Mouse (Mus musculus): Measurements from ENCODE around the gene Hoxc8.

The Hoxc8 gene

DNA sequence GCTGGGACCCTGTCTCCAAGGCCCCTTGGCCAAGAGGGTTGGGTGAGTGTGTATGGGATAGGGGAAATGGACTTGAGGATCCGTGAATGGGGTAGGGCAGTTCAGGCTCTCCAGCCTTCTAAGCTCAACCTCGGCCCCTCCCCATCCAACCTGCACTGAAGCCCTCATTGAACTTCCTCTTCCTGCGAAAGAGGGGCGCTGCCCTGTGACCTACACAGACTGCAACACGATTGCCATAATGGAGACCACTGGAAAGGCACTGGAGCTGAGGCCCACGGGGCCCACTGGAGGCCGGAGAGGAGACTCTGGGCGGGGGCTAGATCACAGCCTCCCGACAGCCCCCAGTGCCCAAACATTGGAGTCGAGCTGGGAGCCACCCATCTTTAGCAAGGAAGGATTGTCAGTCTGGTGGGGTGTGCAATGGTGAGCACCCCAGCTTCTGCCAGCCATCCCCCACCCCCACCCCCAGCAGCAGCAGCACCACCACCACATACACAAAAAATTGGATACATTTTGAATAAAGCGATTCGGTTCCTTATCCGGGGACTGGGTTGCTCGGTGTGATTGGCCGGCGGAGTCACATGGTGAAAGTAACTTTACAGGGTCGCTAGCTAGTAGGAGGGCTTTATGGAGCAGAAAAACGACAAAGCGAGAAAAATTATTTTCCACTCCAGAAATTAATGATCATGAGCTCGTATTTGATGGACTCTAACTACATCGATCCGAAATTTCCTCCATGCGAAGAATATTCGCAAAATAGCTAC, 43.8 kb downstream of the Hoxc8 start:
- no peak for DNase-seq (ENCODE audit: low read depth)

DNA sequence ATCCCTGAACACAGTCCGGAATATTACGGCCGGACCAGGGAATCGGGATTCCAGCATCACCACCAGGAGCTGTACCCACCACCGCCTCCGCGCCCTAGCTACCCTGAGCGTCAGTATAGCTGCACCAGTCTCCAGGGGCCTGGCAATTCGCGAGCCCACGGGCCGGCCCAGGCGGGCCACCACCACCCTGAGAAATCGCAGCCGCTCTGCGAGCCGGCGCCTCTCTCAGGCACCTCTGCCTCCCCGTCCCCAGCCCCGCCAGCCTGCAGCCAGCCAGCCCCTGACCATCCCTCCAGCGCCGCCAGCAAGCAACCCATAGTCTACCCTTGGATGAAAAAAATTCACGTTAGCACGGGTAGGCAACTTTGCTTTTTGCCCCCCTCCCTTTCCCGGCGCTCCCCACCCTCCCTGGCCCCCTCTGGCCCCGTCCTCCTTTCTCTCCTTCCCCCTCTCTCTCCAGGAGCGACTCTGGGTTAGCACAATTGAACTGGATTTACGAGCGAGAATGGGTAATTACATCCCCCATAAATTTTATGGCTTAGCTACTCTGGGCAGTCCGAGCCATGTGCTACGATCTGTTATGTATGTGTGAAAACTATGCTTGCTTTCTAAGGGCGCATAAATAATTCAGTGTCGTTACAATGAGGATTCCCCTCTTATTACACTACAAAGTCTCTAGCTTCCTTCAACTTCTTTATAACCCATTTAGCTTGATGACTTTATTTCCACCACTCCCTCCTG, 44.6 kb downstream of the Hoxc8 start:
- no peak for DNase-seq (ENCODE audit: low read depth)

DNA sequence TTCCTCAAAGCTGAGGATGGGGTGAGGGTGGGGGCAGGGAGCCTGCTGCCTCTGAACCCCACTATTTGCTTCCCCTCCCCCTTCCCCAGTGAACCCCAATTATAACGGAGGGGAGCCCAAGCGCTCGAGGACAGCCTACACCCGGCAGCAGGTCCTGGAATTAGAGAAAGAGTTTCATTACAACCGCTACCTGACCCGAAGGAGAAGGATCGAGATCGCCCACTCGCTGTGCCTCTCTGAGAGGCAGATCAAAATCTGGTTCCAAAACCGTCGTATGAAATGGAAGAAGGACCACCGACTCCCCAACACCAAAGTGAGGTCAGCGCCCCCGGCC, 45.1 kb downstream of the Hoxc8 start:
- DNase-seq (ENCODE audit: low read depth), result no peak

DNA sequence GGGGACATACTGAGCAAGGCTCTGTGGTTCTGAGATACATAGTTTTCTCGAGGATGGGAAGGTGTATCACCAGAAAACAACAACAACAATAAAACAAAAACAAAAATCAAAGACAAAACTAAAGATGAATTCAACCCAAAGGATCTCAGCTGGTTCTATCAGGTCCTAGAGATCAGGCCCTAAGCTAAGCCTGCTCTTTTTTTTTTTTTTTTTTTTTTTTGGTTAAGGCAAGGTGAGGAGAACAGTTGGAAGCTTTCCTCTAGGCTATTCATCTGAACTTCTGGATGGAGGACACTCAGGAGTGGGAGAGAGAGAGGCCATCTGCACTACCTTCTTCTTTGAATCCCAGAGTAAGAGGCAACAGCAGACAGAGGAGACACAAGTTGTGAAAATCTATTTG, 47.2 kb downstream of the Hoxc8 start:
- DNase-seq (ENCODE audit: low read depth), result no peak

DNA sequence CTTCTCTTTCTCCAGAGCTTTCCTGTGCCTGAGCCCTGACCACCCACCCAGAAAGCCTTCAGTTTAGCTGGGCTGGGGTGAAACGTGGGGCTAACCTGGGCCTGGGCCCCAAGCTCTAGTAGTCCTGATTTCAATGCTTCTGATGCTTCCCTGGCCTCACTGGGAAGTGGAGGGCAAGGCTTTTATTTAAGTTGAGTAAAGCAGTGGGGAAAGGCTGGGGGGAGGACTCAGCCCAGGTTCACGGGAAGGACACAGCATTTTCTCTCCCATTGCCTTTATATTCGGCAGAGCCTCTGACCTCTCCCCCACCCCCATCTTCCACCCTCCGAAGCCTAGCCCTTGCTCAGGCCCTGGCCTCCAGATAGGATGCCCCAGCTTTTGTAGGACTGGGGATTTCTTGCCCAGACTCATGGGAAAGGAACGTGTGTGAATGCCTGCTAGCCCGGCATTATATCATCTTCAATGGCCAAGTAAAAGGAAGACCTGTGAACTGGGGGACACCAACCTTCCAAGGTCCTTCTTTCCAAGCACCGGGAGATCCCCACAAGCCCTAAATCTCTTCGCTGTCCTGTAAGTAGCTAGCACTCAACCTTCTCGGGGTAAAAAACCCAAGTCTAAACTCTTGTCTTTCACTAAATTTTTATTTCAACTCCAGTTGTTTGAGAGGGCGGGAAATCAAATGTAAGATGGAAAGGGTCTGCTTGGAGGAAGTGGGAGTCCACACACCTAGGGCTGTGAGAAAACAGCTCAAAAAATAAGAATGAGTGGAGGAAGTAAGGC, 48.5 kb downstream of the Hoxc8 start:
- DNase-seq (ENCODE audit: low read depth), result no peak

DNA sequence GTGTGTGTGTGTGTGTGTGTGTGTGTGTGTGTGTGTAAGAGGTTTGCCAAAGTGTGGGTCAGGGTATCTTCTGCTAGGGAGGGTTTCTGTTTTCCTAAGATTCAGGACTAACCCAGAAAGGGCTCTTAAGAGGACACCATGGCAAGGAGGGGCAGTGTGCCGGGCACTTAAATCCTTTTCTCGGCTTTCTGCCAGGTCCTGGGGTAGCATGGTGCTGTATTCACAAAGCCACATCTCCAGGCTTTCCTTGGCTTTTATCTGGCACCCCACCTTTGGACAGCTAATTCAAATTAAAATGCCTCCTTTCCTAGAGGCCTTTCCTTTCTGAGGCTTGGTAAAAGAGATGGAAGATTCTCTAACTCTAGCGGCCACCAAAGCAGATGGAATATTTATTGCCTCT, 49.2 kb downstream of the Hoxc8 start:
- DNase-seq (ENCODE audit: low read depth), result no peak

DNA sequence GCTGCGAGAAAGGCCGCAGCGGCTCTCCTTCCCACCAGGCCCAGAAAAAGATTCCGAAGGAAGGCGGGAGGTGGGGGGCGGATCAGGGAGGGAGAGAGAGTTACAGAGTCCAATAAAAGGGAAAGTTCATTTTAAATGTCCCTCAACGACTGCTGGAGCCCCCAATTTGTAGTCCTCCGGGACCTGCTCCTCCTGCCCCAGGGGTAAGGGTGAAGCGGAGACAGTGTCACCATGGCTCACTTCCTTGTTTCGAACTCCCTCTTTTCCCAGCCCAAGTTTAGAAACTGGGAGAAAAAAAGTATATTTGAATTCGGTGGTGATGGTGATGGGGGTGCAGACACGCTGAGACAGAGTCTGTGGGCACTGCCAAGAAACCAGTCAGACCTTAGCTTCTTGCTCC, 50.2 kb downstream of the Hoxc8 start:
- DNase-seq (ENCODE audit: low read depth), result no peak

DNA sequence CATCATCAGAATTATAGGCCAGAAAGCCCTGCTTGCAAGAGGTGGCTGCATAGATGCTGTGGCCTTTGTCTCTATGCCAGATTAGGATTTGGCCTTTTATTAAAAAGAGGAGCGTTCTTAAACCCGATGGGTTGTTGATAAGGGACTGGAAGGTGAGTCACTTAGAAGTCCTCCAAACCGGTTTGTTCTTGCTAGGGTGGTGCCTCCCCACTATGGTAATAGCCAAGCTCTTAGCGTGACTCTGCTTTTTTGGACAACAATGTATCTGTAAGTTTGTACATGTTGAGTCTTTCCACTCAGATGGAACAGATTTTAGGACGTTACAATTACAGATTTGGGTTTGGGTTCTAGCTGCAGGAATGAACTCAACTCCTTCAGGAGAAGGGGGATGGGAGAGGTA, 51.2 kb downstream of the Hoxc8 start:
- DNase-seq (ENCODE audit: low read depth), result no peak

DNA sequence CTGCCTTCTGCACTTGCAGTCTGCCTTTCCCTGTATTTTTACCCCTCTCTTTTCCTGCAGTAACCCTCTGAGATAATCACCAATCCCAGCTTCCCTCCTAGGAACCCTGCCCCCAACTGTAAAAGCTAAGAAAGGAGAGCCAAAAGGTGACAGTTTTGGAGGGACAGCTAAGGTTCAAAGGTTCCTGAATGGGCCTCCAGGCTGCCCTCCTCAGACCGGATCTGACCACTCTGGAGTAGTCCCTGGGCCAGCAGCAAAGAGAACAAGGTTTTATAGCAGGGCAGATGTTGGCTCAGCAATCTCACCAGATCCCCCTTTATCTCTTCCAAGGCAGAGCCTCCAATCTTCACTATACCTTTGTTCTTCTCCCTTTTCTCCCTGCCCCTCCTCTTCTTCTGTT, 51.8 kb downstream of the Hoxc8 start:
- DNase-seq (ENCODE audit: low read depth), result no peak

All from c-Kit-positive CD71-positive TER-119-negative erythroid progenitor cells, embryonic 14.5 days (primary cell).